Mouse (Mus musculus): ENCODE measurements around the gene Nckap5. TPM values are rescaled to one million over a fixed set of nuclear protein-coding genes. Genes with fewer than 3 reads are reported as not detected.

Gene Nckap5
- 0.61 TPM in 1 of 2 replicates, not detected in the other for polyA plus RNA-seq (2012; ENCODE audit: low replicate concordance)

GRCm38 (mm10) chr1:126830031-126830927 is at the start of gene Nckap5:
Nckap5 (minus strand) TSS chr1:126830799.

GRCm38 (mm10) chr1:125912601-125913600 is 917.7 kb downstream of the Nckap5 start, which contains the start of gene Lypd1:
Lypd1 (minus strand) TSS chr1:125913101.

